Mouse (Mus musculus): ENCODE results near the gene Tpst2. TPM values are rescaled to one million over a fixed set of nuclear protein-coding genes. Genes with fewer than 3 reads are reported as not detected.

The Tpst2 gene
- polyA plus RNA-seq, 1 experiment, result 20.7 TPM

- no peak for DNase-seq (ENCODE audit: low spot score)
These were observed 21.1 kb upstream of the Tpst2 start, which contains the start of gene Crybb1 for GRCm38 (mm10) chr5:112255426-112255825. Crybb1 (plus strand) TSS chr5:112255815.

GRCm38 (mm10) chr5:112256457-112256856 lies 20.0 kb upstream of the Tpst2 start:
- no peak for DNase-seq (ENCODE audit: low spot score)

DNA sequence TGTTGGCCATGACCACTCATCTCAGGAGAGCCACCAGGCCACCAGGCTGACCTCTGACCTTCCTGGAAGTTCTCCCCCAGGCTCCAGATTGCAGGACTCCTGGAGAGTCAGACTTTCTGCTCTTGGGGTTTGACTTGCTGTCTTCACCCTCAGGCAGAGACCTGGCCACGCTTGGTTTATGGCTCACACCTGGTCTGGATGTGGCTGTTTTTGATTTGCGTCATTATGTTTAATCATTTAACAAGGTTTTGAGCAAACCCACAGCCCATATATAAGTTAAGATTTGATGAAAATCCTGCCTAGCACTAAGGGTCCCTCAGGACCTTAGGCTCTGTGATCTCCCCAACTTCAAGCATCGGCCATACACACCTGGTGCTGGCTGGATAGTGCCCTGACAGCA lies 18.6 kb upstream of the Tpst2 start:
- DNase-seq (ENCODE audit: low spot score), result no peak

DNA sequence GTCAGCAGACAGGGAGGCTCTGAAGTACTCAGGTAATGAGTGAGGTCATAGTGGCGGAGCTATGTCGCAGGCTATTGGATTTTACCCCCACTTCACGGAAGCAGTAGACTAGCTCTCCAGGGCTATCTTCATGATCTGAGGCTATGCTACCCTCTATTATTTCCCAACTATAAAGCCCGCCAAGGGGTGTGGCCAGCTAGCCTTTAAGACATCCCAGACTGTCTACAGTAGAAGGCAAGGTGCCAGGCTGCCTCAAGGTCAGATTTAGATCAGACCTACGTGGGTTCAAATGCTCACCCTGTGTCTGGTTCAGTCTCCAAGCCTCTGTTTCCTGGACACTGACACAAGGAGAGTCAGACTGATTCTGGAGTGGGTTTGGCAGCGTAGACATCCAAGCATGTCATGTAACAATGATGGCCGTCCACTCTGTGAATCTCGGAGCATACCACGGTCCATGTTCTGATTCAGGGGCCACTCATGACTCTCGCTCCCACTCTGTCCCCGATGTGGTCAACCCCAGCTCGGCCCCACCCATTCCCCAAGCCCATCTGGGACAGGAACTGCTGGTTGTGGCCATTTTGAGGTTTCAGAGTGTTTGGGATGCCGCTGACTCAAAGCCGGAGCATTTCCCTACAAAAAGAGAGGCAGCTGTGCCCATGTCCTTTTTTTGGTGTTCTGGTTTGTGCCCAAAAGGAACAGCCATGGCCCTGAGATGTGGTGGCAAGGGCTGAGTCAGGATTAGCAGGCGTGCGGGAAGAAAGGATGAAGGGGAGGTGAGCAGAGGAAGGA lies 16.4 kb upstream of the Tpst2 start:
- DNase-seq (ENCODE audit: low spot score), result no peak

DNA sequence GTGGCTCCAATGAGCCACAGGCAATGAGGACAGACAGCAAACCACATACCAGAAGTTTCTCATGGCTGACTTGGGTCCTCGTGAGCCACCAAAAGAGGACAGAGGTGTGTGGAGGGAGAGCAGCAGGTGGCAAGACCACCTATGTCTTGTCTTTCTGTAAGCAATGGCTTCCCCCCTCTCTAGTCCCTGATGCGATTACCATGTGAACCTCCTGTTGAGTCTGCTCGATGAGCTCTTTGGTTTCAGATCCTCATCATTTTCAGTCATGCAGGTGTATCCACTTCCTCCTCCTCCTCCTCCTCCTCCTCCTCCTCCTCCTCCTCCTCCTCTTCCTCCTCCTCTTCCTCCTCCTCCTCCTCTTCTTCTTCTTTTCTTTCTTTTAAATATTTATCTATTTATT lies 15.7 kb upstream of the Tpst2 start:
- no peak for DNase-seq (ENCODE audit: low spot score)

GRCm38 (mm10) chr5:112264099-112264498 lies 12.4 kb upstream of the Tpst2 start:
- DNase-seq (ENCODE audit: low spot score), result no peak

DNA sequence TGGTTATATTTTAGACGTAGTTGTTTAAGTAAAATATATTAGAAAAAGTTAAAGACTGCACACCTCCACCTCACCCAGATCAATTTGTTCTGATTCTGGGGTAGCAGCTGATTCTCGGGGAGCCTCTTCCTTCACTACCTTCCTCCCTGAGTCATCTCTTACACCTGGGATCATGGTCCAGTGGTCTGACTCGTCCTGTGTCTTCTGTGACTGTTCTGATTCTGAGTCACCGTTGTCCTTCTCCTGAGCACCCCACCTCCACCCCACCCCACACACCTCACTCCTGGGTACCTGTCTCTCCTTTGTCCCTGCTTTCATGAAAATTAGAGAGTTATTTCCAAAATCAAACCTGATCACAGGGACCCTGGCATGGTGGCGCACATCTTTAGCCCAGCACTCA lies 11.4 kb upstream of the Tpst2 start:
- DNase-seq (ENCODE audit: low spot score), result no peak

- DNase-seq (ENCODE audit: low spot score), result no peak
These were observed 11.0 kb upstream of the Tpst2 start for GRCm38 (mm10) chr5:112265515-112265914.

DNA sequence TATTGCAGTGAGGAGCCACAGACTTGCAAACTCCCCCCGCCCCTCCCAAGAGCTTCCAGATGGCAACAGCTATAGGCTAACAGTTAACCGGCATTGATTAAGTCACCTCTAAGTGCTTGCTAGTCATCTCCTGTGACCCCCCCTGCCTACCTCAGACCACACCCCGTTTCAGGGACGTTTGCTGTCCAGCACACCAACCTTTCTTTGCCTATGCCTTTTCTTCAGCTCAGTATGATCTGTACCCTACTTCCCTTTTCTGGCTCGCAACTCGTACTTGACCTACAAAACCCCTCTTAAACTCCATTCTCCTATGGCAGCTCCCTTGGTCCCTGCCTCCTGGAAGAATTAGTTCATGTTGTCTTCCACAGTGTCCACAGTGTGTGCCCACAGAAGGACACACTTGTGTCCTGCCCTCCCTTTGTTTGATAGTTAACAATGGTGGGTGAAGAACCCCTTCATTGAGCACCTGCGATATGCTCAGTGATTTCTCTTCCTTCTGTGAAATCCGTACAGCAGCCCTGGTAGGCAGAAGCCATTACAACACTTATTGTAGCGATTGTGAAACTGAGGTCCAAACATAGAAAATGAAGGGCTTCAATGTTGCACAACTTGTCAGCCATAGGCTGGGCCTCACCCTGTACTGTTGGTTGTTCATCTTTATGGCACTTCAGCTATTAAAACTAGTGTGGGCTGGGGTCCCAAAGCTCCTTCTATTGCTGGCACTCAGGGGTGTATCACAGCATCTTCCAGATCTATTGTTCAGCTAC lies 10.3 kb upstream of the Tpst2 start:
- DNase-seq (ENCODE audit: low spot score), result no peak

- DNase-seq (ENCODE audit: low spot score), result no peak
These were observed 5.5 kb upstream of the Tpst2 start for GRCm38 (mm10) chr5:112270764-112271541.

GRCm38 (mm10) chr5:112272934-112273333 lies 3.6 kb upstream of the Tpst2 start:
- DNase-seq (ENCODE audit: low spot score), result no peak

GRCm38 (mm10) chr5:112273746-112274463 lies 2.6 kb upstream of the Tpst2 start:
- DNase-seq (ENCODE audit: low spot score), result no peak

DNA sequence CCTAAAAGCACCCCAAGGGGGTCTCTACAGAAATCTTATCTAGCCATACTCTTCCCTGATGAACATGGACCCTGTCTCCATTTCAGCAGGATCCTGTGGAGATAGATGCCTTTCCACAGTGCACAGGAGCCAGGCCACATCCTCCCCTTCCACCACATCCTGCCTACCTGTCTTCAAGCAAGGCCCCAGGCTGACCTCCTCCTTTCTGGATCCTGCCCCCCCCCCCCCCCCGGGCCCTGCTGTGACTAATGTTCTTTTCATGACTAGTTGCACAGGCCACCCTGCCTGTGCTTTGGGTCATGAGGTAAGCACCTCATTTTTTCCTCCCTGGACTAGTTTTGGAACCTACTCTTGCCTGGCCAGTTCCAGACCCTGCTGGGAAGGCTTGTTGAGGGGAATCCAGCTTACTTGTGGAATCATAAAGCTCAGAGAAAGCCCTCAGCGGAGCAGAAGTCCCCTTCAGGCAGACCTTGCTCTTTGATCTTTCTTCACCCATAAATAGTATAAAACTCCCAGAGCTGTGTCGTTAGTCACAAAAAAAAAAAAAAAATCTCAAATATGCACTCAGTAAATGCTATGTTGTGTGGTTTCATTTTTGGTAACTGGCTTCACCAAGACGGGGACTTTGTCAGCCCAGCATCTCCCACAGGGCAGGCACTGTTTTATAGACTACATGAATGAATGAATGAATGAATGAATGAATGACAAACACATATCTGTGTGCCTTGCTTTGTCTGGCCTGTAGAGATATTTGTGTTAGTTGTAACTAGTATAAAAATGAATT lies 1.3 kb upstream of the Tpst2 start:
- no peak for DNase-seq (ENCODE audit: low spot score)

- no peak for DNase-seq (ENCODE audit: low spot score)
These were observed 437 bp downstream of the Tpst2 start for GRCm38 (mm10) chr5:112276907-112277348.

- no peak for DNase-seq (ENCODE audit: low spot score)
These were observed 1.5 kb downstream of the Tpst2 start for GRCm38 (mm10) chr5:112277906-112278470.

DNA sequence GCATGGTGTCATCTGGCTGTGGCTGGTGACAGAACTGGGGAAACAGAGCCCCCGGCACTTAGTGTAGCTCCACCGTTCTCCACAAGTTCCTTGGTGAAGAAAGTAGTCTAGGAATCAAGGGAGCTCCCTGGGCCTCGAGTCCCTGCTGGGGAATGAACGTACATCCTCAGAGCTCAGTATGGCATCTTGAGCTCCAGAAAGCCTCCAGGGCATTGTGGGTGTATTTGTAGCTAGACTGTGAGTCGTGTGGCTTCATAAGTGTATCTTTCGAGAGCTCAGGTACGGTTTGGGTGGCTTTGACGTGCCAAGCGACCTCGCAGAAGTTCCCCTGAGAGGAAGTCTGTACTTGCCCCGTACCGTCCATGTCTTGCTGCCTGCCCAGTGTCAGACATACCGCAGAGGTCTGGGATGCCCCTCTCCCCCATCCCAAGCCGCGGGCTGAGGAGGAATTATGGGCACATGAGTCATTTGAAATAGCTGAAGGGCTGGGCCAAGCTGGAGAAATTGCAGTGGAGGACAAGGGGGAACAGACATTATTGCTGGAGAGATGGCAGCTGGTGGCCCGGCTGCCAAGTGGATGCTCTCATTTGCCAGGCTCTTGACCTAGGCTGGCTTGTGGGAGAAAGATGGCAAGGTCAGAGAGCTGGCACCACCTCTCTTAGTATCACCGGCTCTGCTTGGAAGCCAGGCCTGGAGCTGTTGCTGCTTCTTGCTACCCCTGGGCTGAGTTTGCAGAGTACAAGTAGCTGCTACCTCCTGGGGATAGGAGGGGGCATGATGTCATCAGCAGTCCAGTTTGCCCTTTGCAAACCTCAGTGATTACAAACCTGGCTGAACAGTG lies 2.9 kb downstream of the Tpst2 start:
- DNase-seq (ENCODE audit: low spot score), result no peak

DNA sequence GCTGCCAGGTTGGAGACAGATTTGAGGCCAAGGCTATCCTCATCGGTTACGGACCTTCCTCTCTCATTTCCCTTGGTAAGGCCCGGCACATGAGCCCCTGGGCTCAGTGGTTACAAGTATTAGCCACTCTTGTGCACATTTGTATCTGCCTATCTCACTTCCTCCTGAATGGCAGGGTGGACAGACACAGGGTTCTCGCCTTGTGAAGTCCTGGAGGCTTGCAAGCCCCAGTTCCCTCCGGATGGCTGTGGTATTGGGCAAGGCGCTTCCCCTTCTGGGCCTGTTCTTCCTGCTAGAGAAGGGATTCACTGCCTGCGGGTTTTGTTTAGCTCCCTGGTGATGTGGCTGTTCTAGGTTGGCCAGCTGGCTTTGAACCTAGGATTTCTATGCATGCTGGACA lies 3.7 kb downstream of the Tpst2 start:
- no peak for DNase-seq (ENCODE audit: low spot score)

DNA sequence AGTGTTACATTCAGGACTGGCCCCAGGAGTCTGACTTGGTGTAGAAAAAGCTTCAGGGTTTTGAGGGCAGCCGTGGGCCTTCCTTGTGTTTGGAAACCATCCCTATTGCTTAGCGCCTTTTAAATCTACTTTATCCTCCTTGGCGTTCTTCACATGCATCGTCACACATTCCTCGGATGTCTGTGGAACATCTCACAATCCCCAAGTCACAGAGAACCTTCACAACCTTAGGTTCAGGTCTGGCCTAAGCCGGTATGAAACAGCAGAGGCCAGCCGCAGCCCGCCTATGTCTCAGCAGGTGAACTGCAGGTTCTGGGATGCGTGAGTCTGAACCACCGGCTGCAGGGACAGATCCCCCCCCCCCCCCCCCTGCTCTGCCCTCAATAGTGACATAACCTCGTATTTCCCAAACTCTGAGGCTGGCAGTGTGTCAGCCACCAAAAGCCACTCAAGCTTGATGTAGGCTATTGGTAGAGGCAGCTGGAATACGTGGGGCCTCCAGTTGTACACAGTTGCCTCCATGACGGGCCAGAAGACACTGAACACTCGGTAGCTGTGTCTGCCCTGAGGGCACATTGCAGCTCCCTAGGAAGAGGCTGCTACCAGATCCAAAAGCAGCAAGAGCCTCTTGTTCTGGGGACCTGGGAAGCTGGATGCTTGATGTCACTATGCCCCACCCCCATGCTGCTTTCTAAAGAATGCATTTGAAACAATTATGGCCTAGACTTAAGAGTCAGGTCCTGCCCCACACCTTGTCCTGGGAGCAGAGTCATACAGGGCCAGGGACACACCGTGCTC lies 4.6 kb downstream of the Tpst2 start:
- no peak for DNase-seq (ENCODE audit: low spot score)

DNA sequence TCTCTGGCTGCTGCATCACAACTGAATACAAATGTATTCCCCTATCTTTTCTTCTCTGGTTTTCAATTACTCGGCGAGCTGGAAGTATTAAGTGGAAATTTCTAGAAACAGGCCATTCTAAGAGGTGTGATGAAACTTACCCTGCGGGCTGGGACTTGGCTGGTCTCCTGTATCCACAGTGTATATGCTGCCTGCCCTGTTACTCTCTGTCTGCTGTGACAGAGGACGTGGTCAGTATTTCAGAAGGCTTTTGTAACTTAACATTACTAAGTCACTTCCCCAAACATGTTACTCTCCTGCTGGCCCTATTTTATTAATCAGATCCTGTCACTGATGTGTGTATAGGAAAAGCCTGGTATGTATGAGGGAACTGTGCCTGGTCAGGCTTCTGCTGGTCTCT lies 5.2 kb downstream of the Tpst2 start:
- no peak for DNase-seq (ENCODE audit: low spot score)

Measured in urinary bladder, adult 2 months (tissue).